Mouse (Mus musculus) stomach, postnatal 0 days (tissue): ENCODE data around the gene Ppil4.

Experiments used
- CTCF ChIP-seq: IDR thresholded peaks from 2 replicates; pipeline ENCODE4 v1.5.1; 2016; ENCODE audit warnings: antibody characterized with exemption, low read depth, mild to moderate bottlenecking, moderate library complexity
- EP300 ChIP-seq: optimal IDR thresholded peaks from 2 replicates; pipeline ENCODE3; 2016; ENCODE audit warnings: antibody characterized with exemption

- TF ChIP-seq CTCF (no peak), EP300 (no peak)
Measured at GRCm38 (mm10) chr10:7787319-7787718, 5.4 kb upstream of the Ppil4 start.
